Mouse (Mus musculus) urinary bladder, adult 18-20 months (tissue): ENCODE measurements around the gene Sdk2.

Experiments
- DNase-seq, 2 experiments: peaks; one replicate each; pipeline ENCODE4 v3.0.0; 2022; ENCODE audit warnings: low spot score in 2 of 2, mixed read lengths in 2 of 2

The Sdk2 gene

DNA sequence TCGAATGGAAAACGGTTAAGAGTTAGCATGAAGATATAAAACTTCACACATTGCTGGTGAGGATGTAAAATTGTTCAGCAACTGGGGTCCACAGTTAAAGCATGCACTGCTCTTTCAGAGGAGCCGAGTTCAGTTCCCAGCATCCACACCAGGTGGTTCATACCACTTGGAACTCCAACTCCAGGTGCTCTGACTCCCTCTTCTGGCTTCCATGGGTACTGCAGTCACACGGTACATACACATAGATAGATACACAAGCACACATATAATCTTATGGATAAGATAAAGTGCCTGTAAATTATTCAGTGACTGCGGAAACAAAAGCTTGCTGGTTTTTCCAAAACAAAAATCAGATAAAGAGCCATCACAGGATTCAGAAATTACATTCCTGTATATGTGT, 19.9 kb downstream of the Sdk2 start:
- DNase-seq, result no peak

DNA sequence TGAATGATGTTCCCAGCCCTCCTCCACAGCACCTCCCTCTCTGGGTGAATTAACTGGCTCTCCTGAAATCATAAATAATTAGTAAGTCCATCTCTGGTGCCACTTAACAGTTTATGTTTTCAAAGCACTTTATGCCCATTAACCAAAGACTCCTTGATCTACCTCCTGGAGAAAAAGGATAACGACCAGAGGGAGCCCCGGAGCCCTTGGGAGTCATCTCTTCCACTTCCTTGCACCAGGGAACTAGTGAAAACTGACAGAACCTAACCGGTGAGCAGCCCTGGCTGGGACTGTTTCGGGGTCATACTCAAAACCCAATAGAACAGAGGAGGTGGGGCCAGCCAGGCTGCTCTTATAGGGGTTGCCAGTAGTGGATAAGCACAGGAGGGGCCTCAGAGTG, 22.5 kb downstream of the Sdk2 start:
- no peak for DNase-seq

DNA sequence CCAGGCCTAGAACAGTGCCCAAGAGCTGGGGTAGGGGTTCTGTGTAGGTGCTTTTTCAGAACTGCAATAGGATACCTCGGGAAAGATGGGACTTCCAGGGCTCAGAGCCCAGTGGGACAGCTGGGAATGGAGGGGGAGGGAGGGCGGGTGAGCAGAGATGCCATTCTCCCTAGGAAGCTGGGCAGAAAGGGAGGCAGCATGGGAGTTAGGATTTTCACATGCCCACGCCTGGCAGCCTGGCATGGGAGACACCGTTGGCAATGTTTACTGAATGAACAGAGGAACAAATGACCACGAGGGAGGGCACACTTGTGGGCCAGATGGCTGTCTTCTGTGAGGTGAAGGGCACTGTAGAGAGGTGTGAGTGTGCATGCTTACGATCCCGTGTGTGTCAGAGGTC, 23.3 kb downstream of the Sdk2 start:
- DNase-seq, result no peak

DNA sequence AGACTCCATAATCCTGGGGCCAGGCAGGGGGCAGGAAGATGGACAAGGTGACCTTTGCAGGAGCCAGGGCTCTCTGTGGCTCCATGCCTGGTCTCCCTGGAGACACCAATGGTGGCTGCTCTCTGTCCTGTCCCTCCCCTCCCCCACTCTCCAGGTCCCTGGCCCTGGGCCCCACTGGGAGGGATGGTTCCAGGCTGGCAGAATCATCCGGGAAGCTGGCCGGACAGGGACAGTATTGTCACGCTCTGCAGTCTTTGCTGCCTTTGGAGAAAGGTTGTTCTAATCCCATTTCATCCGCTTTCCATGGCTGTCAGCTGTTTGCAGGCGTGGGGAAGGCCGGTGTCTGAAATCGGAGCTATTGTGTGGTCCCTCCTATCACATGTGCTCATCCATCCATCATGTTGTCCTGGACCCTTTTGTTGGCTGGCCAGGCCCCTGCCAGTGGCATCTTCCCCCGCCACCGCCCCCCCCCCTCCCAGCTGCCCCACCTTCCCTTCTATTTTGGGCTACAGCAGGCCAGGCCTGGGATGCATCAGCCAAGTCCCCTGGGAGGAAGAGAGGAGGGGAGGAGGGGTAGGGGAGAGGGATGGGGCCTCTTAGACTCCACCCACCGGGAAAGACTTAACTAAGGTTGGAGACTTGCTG, 26.3 kb downstream of the Sdk2 start:
- DNase-seq, result no peak

DNA sequence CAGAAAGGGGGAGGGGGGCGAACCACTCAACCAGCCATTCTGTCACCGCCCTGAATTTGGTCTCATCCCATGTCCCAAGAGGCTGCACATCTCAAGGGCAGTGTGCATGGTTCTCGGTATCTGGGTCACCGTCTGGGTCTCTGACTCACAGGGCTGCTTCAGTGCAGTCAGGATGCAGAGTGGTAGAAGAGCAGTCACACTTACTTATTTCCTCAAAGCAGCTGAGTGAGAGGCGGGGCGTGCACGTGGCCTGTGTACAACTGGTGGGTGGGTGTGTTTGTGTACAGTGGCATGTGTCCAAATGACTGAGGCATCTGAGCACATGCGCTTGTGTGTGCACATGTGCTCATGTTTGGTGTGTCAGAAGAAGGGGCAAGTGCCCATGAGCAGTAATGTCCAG, 28.8 kb downstream of the Sdk2 start:
- peak; percentile 39 to 48 for DNase-seq

DNA sequence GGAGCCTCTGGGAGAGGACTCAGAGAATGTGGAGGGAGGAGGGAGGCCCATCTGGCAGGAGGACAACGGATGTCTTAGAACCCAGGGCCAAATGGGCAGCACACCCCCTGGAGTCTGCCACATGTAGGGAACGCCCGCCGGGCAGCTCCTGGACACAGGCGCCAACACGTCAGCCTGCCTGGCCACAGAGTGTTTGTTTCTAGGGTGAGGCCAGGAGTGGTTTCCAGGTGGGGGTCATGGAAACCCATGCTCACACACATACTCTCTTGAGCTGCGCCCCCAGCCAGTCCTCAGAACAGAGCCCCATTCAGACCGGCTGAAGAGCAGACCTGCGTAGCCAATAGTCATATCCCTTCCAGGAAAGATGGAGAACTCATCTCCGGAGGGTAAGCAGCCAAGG, 35.4 kb downstream of the Sdk2 start:
- no peak for DNase-seq

DNA sequence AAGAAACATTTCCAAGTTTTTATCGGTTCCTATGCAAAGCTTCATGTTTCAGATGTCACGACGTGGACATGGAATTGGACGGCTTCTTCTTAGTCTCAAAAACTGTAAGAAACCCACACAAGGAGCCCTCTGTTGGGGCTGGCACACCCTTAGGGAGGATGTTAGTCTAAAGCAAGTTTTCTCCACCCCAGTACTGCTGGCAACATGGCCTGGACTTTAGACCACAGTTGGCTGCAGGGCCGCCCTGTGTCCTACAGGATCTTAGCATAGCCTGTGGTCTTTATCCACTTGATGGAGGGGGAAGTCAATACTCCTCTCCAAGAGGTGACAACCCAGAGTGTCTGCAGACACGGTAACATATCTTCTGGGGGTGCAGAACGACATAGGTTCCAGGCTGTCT, 36.6 kb downstream of the Sdk2 start:
- no peak for DNase-seq

DNA sequence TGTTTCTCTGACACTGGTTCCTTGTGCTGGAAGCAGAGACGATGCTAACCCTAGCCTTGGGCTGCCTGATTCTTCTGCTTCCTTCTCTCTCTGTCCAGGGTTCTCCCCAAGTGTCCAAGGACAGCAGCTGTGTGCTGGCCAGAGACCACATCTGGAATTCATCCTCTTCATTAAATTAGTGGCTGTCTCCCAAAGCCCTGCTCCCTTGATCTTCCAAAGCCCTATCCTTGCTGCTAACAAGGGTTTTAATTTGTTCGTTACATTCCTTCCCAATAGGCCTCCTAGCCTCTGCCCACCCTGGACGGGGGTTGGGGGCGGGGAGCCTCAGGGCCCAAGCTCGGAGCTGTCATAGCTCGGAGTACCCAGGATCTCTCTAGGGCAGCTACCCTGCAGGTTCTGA, 38.3 kb downstream of the Sdk2 start:
- DNase-seq, result no peak

DNA sequence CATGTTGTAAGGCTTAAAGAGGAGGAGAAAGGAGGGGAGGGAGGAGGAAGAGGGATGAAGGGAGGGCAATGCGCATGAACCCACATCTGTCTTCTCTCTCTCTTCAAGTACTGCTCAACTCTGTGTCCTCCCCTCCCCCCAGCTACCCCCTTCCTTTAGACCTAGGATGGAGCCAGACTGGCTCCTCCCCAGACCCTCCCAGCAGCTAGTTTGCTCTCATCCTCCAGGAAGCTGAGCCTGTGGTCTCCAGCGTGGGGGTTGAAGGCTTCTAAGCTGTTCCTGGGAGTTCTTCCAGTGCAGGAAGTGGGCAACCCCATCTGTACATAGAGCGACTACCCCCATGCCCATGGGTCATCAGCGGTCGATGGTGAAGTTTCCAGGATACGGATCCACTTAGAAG, 38.8 kb downstream of the Sdk2 start:
- no peak for DNase-seq

DNA sequence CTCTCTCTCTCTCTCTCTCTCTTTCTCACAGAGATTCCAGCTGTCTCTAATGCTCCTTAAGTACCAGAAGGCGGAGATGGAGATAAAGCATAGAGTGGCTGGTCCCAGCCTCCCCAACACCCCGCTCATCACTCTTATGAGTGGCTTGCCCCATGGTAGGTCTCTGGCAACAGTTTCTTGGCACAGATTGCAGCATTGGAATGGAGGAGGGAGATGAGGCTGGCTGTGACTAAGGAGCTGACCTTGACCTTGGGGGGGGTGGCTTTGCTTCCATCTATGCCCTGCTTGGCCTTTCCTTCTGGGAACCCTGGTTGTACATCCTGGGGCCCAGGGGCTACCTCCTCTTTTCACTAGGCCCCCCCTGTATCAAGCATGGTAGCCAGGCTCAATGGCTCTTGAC, 41.8 kb downstream of the Sdk2 start:
- DNase-seq, result no peak

DNA sequence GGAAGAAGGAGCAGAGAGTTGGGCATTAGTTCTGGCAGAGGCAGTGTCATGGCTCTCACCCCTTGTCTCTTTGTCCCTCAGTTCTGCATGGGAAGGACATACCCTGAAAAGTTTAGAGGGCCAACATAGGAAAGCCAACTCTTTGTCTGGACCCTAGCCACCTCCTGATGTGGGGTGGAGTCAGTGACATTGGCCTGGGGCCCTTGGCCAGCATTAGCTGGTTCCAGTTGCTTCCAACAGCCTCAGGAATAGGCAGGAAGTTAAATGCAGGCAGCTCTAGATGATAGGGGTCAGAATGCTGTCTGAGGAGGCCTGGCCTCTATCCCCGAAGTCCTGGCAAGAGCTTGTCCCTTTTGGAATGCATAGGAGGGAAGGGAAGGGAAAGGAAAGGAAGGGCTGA, 42.9 kb downstream of the Sdk2 start:
- no peak for DNase-seq

DNA sequence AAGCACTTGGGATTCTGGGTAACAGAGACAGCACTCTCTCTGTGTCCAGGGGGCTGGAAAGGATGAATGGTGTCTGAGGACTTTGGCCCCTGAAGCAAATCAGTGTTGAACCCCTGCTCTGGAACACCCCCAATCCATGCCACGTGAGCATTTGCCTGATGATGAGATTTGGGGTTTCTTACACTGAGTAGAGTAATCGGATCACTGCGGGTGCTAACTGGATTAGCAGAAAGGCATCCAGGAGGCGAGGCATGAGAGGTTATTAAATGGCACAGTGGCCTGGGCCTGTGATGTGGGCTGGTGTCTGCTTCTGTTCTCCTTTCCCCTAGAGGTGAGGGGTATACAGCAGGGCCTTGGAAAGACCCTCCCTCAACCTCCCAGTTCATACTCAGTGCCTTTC, 44.7 kb downstream of the Sdk2 start:
- no peak for DNase-seq

DNA sequence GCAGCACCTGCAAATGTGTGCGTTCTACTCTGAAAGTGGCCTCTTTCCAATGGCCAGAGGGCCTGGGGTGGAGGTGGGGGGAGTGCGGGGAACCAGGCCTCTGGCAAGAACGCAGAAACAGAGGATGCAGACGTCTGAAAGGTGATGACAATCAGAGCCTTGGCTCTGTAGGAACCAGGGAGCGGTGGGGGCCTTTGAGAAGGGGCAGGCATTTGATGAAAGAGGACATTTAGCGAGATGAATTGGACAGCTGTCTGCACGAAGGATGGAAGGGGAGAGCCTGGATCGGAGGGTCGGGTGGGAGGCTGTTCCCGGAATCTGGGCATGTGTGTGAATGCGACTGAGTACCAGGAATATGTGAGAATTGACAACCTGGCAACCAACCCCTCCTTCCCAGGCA, 47.8 kb downstream of the Sdk2 start:
- DNase-seq, result no peak

DNA sequence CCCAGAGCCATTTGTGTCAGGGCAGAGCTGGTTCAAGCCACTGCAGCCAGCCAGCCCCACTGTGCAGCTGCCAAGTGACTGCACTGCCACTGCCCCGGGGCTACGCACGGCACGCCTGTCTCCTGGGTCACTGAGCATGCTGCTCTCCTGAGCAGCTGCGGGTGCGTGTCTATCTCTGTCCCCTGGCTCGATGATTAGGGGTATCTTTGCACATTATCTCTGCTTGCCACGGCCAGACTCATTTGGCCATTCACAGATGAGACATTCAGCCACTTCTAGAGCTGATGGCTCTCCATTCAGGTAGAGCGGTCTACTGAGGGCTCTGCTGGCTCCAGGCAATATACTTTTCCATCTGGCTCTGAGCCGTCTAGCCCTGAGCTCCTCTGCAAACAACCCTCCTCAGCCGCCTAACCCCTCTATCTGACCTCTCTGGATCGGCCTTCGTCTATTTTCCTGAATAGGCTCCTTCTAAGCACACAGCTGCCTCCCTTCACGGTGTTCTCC, 49.9 kb downstream of the Sdk2 start:
- no peak for DNase-seq

DNA sequence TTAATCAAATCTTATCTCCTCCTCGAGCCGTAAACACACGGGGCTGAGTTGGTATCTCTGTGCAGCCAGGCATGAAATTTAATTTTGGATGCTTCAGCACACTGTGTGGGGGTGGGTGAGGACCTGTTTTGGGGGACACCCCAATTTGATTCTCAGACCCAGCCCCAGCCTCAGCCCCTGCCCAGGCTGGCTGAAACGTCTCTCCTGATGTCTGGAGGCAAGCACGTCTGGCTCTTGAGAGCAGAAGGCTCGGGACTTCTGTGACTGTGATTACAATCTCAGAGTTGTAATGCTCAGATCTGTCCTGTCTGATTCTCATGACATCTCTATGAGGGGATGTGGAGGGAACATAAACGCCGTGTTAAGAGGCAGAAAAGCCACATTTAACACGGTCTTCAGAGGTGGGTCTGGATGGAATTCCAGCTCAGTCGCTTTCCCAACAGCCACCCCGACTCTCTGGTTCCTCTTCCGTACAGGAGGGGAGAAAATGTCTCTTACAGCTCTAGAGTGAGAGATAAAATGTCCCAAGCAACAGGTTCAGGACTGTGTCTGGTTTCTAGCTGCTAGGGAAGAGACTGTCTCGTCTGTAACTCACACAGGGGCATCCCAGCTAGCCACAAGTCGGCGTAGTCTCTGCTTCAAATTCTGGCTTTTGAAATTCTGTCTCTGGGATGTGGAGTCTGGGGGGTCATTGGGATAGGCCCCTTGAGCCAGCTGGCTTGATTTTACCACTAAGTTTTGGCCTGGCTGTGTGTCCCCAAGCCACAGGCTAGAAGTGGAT, 50.5 kb downstream of the Sdk2 start:
- DNase-seq, result no peak

DNA sequence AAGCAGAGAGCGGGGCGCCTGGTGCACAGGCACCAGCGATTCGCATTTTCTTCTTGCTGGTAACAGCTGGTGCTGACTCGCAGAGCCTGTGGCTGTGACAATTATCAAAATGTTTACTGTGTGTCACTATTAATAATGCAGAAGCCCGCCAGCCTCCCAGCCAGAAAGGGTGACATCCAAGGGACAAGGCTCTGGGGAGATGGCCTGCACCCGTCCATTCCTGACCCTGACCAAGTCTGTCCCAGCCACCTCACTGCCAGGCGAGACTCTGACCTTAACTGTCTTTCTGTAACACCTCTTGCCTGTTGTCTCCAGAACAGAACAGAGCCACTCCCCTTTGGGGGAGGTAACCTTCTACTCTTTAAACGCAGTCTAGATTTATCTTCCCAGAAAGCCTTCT, 55.3 kb downstream of the Sdk2 start:
- DNase-seq, result no peak

DNA sequence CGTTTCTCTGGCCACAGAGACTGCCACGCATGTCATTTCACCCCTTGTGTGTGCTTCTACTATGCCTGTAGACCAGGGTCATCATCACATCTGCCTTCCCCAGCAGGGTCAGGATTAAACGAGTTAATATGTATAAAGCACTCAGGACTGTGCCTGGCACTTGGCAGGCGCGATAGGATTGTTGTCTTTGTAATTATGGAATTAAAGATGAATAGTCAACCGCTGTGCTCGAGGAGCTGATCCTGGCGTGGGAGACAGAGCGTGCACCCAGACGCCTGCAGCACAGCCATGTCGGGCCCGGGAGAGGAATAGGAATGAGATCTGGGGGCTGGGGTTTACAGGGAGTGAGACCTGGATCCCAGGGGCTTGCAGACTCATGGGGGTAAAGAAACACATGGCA, 61.0 kb downstream of the Sdk2 start:
- no peak for DNase-seq

DNA sequence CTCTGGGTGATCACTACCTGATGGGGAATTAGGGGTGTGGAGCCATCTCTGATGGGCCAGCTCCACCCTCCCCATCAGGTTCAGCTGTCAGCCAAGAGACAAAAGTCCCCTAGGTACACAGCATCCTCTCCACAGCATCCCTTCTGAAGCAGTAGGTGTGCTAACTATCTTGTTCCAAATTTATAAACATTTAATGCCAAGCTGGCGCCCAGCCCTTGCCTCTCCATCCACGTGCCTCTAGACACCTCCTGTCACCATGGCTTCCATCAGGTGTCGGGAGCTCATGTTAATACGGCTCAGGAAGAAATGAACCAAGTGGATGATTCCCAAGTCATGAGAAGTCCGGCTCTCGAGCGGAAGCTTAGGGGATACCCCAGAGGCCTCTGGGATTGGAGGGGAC, 62.2 kb downstream of the Sdk2 start:
- no peak for DNase-seq

DNA sequence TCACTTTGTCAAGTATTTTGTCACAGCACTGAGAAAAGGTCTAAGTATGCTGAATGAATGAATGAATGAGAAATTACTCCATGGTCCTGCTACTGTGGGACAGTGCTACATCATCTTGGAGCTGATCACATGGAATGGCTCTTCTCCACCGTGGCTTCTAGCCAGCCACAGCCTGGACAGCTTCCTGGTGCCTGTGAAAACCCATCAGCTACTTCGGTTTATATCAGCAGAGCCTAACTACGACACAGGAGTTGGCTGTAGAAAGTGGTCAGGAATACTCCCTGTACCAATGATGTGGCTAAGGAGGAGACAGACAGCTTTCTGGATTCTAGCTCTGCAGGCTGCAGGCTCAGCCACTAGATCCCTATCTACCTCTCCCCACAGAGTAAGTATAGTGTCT, 63.7 kb downstream of the Sdk2 start:
- no peak for DNase-seq

DNA sequence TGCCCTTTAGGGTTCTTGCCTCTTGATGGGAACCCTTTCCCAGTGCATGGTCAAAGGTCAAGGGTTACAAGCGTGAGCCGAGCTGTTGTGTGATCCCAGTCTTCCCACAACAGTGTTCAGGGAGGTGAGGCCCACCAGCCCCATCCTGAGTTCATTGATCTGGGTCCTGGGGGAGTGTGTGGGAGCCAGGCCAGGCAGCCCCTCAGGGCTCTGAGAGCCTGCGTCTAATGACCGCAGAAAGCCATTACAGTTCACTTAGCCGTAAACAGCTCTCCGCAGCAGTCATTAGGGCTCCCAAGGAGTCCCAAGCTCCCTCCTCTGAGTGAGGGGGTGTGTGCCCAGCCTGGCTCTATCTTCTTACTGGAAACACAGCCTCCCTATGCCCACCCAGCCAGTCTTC, 66.8 kb downstream of the Sdk2 start:
- DNase-seq, result no peak

DNA sequence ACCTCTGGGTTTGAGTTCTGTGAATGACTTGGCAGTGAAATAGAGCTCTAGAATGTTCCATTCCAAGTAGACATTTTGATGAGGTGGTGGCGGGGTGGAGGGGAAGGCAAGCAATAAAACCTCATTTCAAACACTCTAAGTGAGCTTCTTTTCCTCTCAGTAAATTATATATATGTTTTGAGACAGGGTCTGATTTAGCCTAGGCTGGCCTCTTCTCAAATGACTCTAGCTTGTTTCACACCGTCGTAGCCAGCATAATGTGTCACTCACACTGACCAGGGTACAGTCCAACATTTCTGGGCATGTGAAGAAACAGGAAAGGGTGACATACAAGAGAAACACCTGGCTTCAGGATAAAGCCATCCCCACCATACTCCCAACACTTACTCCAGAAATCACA, 68.1 kb downstream of the Sdk2 start:
- DNase-seq, result no peak

DNA sequence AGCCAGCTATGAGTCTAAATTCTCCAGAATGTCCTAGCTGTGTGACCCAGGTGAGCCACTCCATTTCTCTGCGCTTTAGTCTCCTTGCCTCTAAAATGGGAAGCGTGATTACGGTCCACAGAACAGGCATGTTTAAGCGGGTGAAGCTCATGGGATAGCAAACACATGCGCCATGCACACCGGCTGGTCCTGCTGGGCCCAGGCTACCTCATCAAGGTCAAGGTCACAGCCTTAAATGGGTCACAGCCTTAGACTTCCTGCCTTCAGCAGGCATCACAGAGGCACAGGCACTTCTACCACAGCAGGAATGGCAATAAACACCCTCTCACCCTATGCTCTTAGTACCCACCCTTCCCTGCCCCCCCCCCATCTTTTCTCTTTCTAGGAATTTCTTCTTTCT, 72.9 kb downstream of the Sdk2 start:
- no peak for DNase-seq

DNA sequence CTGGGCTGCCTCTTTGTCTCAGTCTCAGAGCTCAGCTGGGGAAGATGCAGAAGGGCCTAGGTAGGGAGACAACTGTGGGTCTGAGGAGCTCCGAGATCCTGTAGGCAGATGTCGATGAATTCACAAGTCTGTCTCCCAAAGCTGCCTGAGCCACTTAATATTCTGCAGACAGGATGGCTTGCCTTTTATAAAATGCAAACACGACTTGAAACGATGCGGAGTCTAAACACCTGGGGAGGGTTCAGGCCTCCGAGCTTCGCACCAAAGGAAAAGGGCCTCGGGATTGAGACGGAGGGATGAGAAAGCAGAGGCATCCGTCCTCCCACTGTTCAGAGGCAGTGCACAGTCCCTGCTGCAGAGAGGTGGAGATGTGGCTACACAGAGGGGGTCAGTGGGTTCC, 74.0 kb downstream of the Sdk2 start:
- no peak for DNase-seq

DNA sequence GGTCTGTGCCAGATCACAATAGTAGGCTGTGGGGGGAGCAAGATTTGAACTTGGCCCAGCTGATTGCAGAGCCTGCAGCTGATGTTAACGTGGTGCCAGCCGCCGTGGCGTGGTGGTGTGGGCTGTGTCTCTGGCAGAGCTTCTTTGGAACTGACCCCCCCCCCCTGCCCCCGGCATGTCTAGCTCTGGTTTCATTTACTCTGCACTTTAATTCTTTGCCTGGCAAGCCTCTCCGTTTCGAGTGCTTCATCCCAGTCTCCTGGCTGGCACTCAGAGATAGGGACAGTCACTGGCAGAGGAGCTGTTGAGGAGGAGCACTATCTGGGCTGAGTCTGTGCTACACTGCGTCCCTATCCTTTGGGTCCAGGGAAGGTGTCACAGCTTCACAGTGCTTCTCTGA, 75.0 kb downstream of the Sdk2 start:
- DNase-seq, result no peak
